ENCODE assay signal across 8 mouse cellular contexts in the genomic region with DNA sequence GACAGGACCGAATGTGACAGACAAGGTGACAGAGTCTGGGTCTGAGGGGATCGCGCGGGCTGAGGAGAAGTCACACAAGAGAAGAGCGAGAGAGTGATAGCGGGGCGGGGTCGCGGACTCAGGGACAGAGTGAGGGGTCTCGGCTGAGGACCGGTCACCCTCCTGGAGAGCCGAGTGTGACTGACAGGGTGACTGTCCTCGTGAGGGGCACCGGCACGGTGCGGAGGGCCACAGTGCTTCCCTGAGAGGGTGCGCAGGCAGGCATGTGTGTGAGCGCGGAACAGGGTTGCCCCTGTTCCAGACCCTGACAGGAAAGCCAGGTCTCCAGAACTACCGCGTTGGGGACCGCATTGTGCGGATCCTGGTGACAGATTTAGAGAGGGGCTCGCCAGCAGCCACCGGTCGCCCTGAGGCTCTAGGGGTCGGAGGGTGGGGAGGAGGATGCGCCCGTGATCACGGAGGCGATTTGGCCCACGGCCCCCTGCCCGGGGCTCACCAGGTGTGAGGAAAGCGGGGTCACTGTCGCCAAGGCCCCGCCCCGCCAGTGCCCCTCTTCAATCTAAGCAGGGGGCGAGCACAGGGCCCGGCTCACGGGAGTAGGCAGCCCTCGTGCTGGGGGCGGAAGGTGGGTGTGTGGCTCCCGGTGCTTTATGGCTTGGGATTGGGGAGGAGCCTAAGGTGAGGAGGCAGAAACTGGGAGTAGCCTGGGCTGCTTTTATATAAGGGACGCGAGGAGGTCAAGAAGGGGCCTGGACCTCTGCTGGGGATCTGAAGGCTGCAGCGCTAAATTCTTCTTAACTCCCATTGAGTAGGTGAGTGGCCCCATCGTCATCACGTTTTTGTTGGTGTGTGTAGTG. TPM values are rescaled to one million over a fixed set of nuclear protein-coding genes. Genes with fewer than 3 reads are reported as not detected.
DNase-seq lines count a peak whose midpoint lies in the region; ATAC-seq lines count a peak whose summit lies in the region.

No protein-coding gene starts in this region.

- peak overlapping the region; percentile 51; the same call in 1 of the 2 replicates for H3K9ac ChIP-seq in hindbrain, embryonic 14.5 days
- peak overlapping the region; percentile 68 for H3K9ac ChIP-seq in limb, embryonic 13.5 days

- no peak overlapping the region for H3K27ac ChIP-seq in hindbrain, embryonic 14.5 days
- no peak overlapping the region for H3K27ac ChIP-seq in limb, embryonic 13.5 days

- ATAC-seq in hindbrain, embryonic 14.5 days (ENCODE audit: low FRiP score), result peak; percentile 68; the same call in 1 of the 2 replicates
- ATAC-seq in limb, embryonic 13.5 days (ENCODE audit: low FRiP score, low read depth), result peak; percentile 64

- H3K9me3 ChIP-seq in hindbrain, embryonic 14.5 days (ENCODE audit: control insufficient read depth, low read length), result peaks cover 6% of the 10 kb centered on the region; the same call in 1 of the 2 replicates
- H3K9me3 ChIP-seq in limb, embryonic 13.5 days, result peaks cover 6% of the 10 kb centered on the region

- peaks cover 27% of the 10 kb centered on the region for H3K27me3 ChIP-seq in hindbrain, embryonic 14.5 days (ENCODE audit: control insufficient read depth, insufficient read depth, low read length)
- peaks cover 37% of the 10 kb centered on the region for H3K27me3 ChIP-seq in limb, embryonic 13.5 days

- under 1% methylated on average over 48 of the region's 48 CpGs for WGBS in hindbrain, embryonic 14.5 days
- 1% methylated on average over 48 of the region's 48 CpGs for WGBS in limb, embryonic 13.5 days

- peak overlapping the region; percentile 99 for H3K4me2 ChIP-seq in hindbrain, embryonic 14.5 days (replicated peaks)
- peak overlapping the region; percentile 98 for H3K4me2 ChIP-seq in limb, embryonic 13.5 days (replicated peaks)

- 0 out of 2 replicates have a peak, but pooled peaks cover 8% of the 10 kb centered on the region for H3K4me1 ChIP-seq in hindbrain, embryonic 14.5 days (replicated peaks; ENCODE audit: control insufficient read depth, insufficient read depth, low read length)
- peaks cover 13% of the 10 kb centered on the region for H3K4me1 ChIP-seq in limb, embryonic 13.5 days

- peak overlapping the region; percentile 66 for H3K4me3 ChIP-seq in hindbrain, embryonic 14.5 days (replicated peaks; ENCODE audit: low read length)
- peak overlapping the region; percentile 62 for H3K4me3 ChIP-seq in limb, embryonic 13.5 days

- DNase-seq in adrenal gland, postnatal 10 days, result peak; percentile 73
- peak; percentile 19 to 28 for DNase-seq in cerebellum, postnatal 36 days
- DNase-seq in gastrocnemius, postnatal 10 days, result peak; percentile 8
- no peak for DNase-seq in hindbrain, embryonic 14.5 days (ENCODE audit: low spot score)
- DNase-seq in mesoderm, embryonic 11.5 days (ENCODE audit: low read depth, low spot score), result peak; percentile 26
- DNase-seq in right cerebral cortex, postnatal 4 days, result peak; percentile 4
- no peak for DNase-seq in yolk sac, embryonic 10.5 days (ENCODE audit: low spot score)

- no peaks in the 10 kb centered on the region for H3K36me3 ChIP-seq in hindbrain, embryonic 14.5 days (replicated peaks; ENCODE audit: control insufficient read depth, insufficient read depth)
- no peaks in the 10 kb centered on the region for H3K36me3 ChIP-seq in limb, embryonic 13.5 days

RNA-seq across cellular contexts. Expression of a gene that starts 1.1 kb away (rescaled TPM):
- total RNA-seq in adrenal gland, postnatal 10 days (2021), result 100 to 1,000 TPM; 145 to 148 TPM
- total RNA-seq in gastrocnemius, postnatal 10 days (2021), result 1 to 10 TPM; 4.8 to 5.0 TPM
- polyA plus RNA-seq in hindbrain, embryonic 14.5 days (2014; fragmentation: Nextera tagmentation; extraction: Ambion mirVana), result 0.51 and 0.72 TPM in 2 replicates
- 0.54 and 0.70 TPM in 2 replicates for polyA plus RNA-seq in limb, embryonic 13.5 days (2015; fragmentation: Nextera tagmentation; extraction: Ambion mirVana)

Comparison
In these comparisons a context has a peak if more than half of its experiments do, and no peak if none do; other contexts are left out.
1. DNase-seq: peak in adrenal gland, postnatal 10 days (single experiment), cerebellum, postnatal 36 days (2 of 2), gastrocnemius, postnatal 10 days (single experiment), mesoderm, embryonic 11.5 days (single experiment) and right cerebral cortex, postnatal 4 days (single experiment); none in hindbrain, embryonic 14.5 days (single experiment) and yolk sac, embryonic 10.5 days (single experiment).
2. RNA of a gene that starts 1.1 kb away (total RNA-seq): 145 to 148 TPM in adrenal gland, postnatal 10 days; 4.8 to 5.0 TPM in gastrocnemius, postnatal 10 days; every median in the first group is over 10 times any median in the second.